Mouse (Mus musculus): ENCODE data around the gene Gm17349. TPM values are rescaled to one million over a fixed set of nuclear protein-coding genes. Genes with fewer than 3 reads are reported as not detected.
A peak's percentile ranks its signal among the peaks of the same experiment; 100 is the strongest.

Gene Gm17349
- polyA plus RNA-seq, 1 experiment from 2014 or later, result not detected

DNA sequence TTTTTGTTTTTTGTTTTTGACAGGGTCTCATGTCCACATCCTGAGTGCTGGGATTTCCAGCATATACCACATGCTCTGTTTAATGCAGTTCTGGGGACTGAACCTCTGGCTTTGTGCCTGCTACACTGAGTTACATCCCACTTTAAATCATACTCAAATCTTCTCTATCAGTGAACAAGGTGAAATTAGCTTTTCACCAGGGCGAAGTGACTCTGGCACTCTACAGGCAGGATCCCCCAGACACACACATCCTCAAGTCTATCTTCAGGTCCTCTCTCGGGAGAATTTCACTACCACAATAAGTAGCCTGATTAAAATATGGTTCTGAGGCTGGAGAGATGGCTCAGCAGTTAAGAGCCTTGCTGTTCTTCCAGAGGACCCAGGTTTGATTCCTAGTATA is 21.3 kb upstream of the Gm17349 start:
- peak overlapping the region; percentile 98 for H3K9ac ChIP-seq
- peak overlapping the region; percentile 98 for H3K4me3 ChIP-seq
- peak overlapping the region; percentile 91 for H3K4me2 ChIP-seq
- peaks cover 44% of the 10 kb centered on the region for H3K4me1 ChIP-seq
- no peak for ATAC-seq (ENCODE audit: extremely low read depth, insufficient number of reproducible peaks, low FRiP score, low TSS enrichment)
- H3K27ac ChIP-seq (replicated peaks), result peak overlapping the region; percentile 96; the same call in 1 of the 2 replicates
- 56% methylated on average over 2 of the region's 2 CpGs for WGBS
- H3K9me3 ChIP-seq, result peaks cover 7% of the 10 kb centered on the region; the same call in 1 of the 2 replicates
- H3K36me3 ChIP-seq, result peaks cover 42% of the 10 kb centered on the region
- no peaks in the 10 kb centered on the region for H3K27me3 ChIP-seq (replicated peaks)

DNA sequence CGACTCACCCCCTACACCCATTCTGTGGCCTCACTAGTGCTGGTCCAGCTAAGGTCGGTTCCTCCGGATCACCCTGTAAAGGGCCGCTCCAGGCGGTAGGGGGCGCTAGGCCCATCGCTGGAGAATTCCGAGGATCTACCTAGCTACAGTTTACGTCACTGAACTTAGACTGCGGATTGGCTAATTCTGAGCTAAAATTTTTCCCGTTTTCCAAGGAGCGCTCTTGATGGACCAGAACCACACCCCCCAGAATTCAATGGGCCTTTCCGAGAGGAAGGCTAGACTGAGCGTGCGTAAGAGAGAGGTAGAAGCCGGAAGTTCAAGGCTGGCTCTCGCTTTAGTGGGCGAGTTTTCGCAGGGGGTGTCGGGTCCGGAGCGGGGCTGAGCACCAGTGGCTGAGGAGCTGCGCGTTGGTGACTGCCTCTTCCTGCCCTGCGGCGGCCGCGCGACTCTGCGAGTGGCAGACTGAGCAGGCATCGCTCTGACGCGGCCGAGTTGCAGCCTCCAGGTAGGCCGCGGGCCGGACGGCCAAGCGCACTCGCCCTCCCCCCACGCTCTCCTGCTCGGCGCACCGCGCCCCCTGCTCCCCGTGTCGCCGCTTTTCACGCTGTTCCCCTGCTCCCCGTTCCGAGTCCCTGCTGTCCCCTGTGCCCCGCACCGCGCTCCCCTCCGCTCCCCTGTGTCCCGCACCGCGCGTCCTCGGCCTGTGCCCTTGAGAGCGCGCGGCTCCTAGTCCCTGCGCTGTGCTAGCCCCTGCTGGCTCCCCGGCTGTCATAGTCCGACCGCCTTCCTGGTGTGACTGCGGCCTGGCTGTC is 20.3 kb upstream of the Gm17349 start, which contains the start of gene Cox14:
Gene Cox14, plus strand, starts transcription at position 278 of the 815 bp plus-strand sequence.
- H3K36me3 ChIP-seq, result peaks cover 43% of the 10 kb centered on the region
- H3K4me2 ChIP-seq, result peak within 1 kb of the TSS; percentile 91
- H3K9me3 ChIP-seq, result peaks cover 7% of the 10 kb centered on the region; the same call in 1 of the 2 replicates
- under 1% methylated on average over 56 of the region's 68 CpGs for WGBS
- H3K4me3 ChIP-seq, result peak within 1 kb of the TSS; percentile 98
- H3K27ac ChIP-seq (replicated peaks), result peak within 1 kb of the TSS; percentile 96
- H3K27me3 ChIP-seq (replicated peaks), result no peaks in the 10 kb centered on the region
- peaks cover 44% of the 10 kb centered on the region for H3K4me1 ChIP-seq
- peak; percentile 89 for ATAC-seq (ENCODE audit: extremely low read depth, insufficient number of reproducible peaks, low FRiP score, low TSS enrichment)
- peak within 1 kb of the TSS; percentile 98 for H3K9ac ChIP-seq

DNA sequence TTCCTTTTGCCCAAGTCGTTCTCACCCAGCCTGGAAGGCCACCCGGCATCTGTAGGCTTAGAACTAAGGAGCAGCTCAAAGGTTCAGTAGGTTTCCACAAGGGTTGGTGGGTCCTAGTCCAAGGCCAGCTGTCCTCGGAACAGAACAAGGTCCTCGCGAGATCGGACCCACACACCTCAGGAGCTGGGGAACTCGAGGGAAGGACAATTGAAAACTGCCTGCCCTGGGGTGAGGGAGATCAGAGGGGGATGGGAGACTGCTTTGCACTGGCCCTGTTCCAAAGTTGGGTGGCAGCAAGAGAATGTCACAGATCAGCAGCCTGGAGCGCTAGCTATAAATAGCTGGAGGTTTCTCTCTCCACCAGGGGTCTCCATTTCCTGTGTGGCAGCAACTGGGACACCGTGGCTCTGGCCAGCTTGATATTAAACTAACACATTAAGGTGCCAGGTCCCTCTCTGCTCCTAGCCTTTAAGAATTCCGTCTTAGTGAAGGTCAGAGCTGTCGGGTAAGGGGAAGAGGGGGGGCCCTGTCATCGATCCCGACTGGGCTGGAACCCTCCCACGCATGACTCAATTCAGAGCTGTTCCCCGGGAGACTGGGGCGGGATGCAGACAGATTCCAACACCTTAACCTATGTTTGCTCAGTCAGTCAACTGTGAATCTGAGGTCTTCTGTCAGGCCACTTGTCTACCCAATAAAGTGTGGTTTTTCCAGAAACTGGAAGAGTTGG is 19.2 kb upstream of the Gm17349 start:
- Histone ChIP-seq H3K27ac (replicated peaks) (peak overlapping the region; percentile 96), H3K9ac (peak overlapping the region; percentile 79), H3K4me3 (peak overlapping the region; percentile 98), H3K36me3 (peaks cover 37% of the 10 kb centered on the region), H3K4me2 (peak overlapping the region; percentile 91), H3K4me1 (peaks cover 44% of the 10 kb centered on the region), H3K27me3 (replicated peaks) (no peaks in the 10 kb centered on the region), H3K9me3 (peaks cover 7% of the 10 kb centered on the region; the same call in 1 of the 2 replicates)
- 6% methylated on average over 16 of the region's 16 CpGs for WGBS
- no peak for ATAC-seq (ENCODE audit: extremely low read depth, insufficient number of reproducible peaks, low FRiP score, low TSS enrichment)

DNA sequence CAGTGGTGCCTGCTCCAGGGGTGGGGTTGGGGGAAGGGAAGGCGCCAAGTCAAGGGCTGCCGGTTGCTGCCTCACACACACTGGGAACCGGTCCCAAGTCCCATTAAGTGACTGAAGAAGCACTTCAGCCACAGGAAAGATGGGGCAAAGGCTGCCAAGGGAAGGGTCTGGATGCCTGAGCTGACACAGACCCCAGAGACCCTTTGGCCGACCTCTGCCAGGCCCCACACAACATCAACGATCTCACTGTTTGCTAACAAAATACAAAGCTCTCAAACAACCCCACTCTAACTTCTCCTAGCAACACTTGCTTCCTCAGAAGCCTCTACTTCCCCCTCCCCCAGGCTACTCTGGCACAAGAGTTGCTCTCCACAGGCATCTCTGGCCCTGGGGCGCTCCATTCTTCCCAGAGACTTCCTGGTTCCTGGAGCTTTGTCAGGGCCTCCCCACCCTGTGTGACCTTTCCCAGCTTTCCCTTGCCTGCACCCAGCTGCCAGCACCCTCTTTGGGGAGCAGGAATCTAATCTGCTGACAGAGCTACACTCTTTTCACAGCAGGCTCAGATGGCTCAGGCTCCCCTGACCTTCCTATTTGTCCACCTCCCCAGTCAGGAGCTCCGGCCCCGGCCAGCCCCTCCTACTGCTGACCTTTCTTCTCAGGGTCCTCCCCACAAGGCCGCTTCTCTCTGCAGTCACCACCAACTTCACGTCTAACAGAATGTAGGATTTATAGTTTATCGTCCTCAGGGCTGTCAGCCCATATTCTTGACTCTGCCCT is 18.4 kb upstream of the Gm17349 start:
- H3K36me3 ChIP-seq, result peaks cover 34% of the 10 kb centered on the region
- H3K4me2 ChIP-seq, result peak overlapping the region; percentile 91
- H3K4me1 ChIP-seq, result peaks cover 44% of the 10 kb centered on the region
- peak overlapping the region; percentile 79 for H3K9ac ChIP-seq
- 0 out of 2 replicates have a peak, but pooled peaks cover 2% of the 10 kb centered on the region for H3K9me3 ChIP-seq
- no peaks in the 10 kb centered on the region for H3K27me3 ChIP-seq (replicated peaks)
- 13% methylated on average over 11 of the region's 11 CpGs for WGBS
- peak overlapping the region; percentile 96 for H3K27ac ChIP-seq (replicated peaks)
- peak overlapping the region; percentile 98 for H3K4me3 ChIP-seq
- ATAC-seq (ENCODE audit: extremely low read depth, insufficient number of reproducible peaks, low FRiP score, low TSS enrichment), result no peak

DNA sequence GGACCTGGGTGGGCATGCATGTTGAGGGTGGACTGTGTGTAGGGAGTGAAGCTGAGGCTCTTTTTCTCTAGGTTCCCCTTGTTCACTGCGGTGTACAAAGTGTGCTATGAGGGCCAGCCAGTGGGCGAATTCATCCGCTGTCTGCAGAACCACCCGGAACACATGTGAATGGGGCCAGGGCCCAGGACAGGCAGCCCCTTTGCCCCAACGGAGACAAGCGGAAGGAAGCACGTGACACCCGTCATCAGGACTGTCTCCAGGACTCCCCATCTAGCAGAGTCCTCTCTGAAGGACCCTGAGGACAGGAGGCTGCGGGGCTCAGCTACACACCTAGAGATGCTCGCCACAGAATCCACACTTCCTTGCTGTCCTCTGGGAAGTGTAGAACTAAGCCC is 17.8 kb upstream of the Gm17349 start:
- no peaks in the 10 kb centered on the region for H3K27me3 ChIP-seq (replicated peaks)
- peak overlapping the region; percentile 98 for H3K4me3 ChIP-seq
- peak overlapping the region; percentile 79 for H3K9ac ChIP-seq
- 44% methylated on average over 10 of the region's 10 CpGs for WGBS
- no peak for ATAC-seq (ENCODE audit: extremely low read depth, insufficient number of reproducible peaks, low FRiP score, low TSS enrichment)
- peaks cover 44% of the 10 kb centered on the region for H3K4me1 ChIP-seq
- H3K27ac ChIP-seq (replicated peaks), result peak overlapping the region; percentile 96
- peaks cover 33% of the 10 kb centered on the region for H3K36me3 ChIP-seq
- no peaks in the 10 kb centered on the region for H3K9me3 ChIP-seq
- H3K4me2 ChIP-seq, result peak overlapping the region; percentile 91

DNA sequence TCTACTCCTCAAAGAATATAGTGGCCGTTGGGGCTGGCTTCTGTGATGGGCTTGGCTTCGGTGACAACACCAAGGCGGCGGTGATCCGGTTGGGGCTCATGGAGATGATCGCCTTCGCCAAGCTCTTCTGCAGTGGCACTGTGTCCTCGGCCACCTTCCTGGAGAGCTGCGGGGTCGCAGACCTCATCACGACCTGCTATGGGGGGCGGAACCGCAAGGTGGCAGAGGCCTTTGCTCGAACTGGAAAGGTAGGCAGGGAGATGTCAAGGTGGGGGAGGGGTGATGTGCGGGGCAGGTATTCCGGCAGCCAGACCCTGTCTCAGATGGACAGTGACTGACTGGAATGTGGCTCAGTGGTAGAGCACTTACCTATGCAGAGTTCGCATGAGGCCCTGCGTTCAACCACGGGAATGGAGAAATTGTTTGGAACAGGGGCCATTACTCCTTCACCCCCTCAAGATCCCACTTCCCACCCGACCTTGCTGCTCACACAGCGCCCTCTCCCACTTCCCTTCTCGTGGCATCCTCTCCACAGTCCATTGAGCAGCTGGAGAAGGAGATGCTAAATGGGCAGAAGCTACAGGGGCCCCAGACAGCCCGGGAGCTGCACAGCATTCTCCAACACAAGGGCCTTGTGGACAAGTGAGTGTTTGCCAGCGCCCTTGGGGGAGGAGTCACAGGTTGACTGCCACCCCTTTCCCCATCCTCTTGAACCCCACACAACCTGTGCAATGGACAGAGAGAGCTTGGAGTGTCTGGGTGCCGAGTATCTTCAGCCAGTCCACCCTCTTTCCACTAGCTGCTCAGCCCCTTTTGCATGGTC is 16.8 kb upstream of the Gm17349 start:
- no peaks in the 10 kb centered on the region for H3K27me3 ChIP-seq (replicated peaks)
- no peak for ATAC-seq (ENCODE audit: extremely low read depth, insufficient number of reproducible peaks, low FRiP score, low TSS enrichment)
- 73% methylated on average over 25 of the region's 25 CpGs for WGBS

DNA sequence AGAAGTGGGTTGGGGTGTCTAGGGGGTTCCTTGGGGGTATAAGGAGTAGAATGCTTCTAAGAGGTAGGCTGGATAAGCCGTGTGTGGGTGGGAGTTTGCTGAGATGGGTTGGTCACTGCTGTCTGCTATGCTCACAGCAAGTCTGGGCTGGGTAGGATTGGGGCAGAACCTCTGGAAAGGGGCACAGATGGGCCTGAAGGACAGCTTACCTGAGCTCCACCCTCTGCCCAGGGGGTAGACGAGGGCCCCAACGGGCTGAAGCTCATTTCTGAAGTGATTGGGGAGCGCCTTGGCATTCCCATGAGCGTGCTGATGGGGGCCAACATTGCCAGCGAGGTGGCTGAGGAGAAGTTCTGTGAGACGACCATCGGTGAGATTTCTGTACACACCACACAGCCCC is 14.6 kb upstream of the Gm17349 start:
- Histone ChIP-seq H3K9ac (no peak overlapping the region), H3K4me2 (no peak overlapping the region), H3K27ac (replicated peaks) (no peak overlapping the region), H3K27me3 (replicated peaks) (no peaks in the 10 kb centered on the region), H3K4me3 (no peak overlapping the region), H3K4me1 (peaks cover 54% of the 10 kb centered on the region), H3K9me3 (no peaks in the 10 kb centered on the region), H3K36me3 (peaks cover 40% of the 10 kb centered on the region)
- ATAC-seq (ENCODE audit: extremely low read depth, insufficient number of reproducible peaks, low FRiP score, low TSS enrichment), result no peak
- WGBS, result 81% methylated on average over 8 of the region's 8 CpGs

More for the DNA sequence above, 16.8 kb upstream of the Gm17349 start:
- Histone ChIP-seq H3K36me3 (peaks cover 27% of the 10 kb centered on the region), H3K9ac (no peak overlapping the region), H3K4me1 (peaks cover 51% of the 10 kb centered on the region), H3K4me3 (no peak overlapping the region), H3K27ac (replicated peaks) (no peak overlapping the region), H3K4me2 (no peak overlapping the region), H3K9me3 (no peaks in the 10 kb centered on the region)

DNA sequence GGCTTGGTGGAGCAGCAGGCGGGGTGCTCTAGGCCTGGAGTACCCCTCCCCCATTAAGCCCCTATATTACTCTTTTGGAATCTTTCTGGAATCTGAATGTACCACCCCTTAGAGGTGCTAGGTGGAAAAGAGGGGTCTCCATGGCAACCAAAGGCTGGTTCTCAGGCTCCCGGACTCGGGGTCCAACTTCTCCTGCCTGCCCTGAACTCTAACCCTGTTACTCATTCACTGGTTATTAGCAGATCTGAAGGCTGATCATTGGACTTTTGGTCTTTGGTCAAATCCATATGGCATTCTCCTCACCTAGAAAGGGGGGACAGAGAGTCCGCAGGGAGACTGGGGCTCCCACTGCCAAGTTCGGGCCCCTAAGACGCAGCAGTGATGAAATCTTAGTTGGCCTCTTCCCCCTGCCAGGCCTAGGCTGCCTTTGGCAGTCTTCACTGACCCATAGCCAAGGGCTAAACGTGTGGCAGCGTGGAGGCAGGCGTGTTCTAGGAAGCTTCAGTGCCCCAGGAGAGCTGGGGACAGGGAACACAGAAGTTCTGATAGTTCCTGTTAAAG is 13.3 kb upstream of the Gm17349 start:
- WGBS, result 83% methylated on average over 9 of the region's 9 CpGs
- Histone ChIP-seq H3K9me3 (no peaks in the 10 kb centered on the region), H3K4me3 (no peak overlapping the region), H3K27me3 (replicated peaks) (no peaks in the 10 kb centered on the region), H3K9ac (no peak overlapping the region), H3K36me3 (peaks cover 53% of the 10 kb centered on the region), H3K4me1 (peaks cover 54% of the 10 kb centered on the region), H3K27ac (replicated peaks) (no peak overlapping the region), H3K4me2 (no peak overlapping the region)
- ATAC-seq (ENCODE audit: extremely low read depth, insufficient number of reproducible peaks, low FRiP score, low TSS enrichment), result no peak

DNA sequence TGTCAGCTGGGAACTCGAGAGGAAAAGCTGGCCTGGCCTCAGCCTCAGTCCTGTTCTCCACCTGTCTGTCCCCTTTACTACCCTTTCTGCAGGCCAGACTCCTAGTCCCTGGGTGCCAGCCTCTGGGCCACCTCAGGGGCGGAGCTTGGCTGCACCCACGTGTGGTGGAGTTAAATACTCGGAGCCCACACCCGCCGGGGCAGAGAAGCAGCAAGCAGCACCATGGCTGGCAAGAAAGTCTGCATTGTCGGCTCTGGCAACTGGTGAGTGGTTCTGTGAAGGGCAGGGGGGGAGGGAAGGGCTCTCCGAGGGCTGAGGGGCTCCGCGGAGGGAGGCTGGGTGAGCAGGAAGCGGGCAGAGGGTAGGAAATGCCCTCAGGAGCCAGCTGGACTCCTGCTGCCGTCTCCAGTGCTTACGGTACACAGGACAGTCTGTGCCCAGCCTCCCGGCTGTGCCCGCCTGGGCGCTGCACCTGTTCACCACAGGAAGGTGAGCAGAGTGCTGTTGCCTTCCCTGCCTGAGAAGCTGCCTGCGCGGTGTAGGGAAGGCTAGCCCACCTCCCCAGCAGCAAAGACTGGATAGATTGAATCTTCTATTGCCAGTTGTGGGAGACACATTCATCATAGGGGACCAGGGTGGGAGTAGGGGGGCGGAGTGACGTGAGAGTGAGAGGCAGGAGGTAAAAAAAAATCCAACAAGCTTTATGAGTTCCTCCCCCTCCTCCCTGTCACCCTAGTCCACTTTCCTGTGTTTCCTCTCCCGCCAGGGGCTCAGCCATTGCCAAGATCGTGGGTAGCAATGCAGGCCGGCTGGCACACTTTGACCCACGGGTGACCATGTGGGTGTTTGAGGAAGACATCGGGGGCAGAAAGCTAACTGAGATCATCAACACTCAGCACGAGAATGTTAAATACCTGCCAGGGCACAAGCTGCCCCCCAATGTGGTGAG is 12.4 kb upstream of the Gm17349 start, which contains the start of gene Gpd1:
Gene Gpd1, plus strand, starts transcription at position 130 of the 949 bp plus-strand sequence.
- 63% methylated on average over 26 of the region's 26 CpGs for WGBS
- Histone ChIP-seq H3K4me1 (peaks cover 54% of the 10 kb centered on the region), H3K27me3 (replicated peaks) (no peaks in the 10 kb centered on the region), H3K36me3 (peaks cover 62% of the 10 kb centered on the region), H3K9ac (peak within 1 kb of the TSS; percentile 64; the same call in 1 of the 2 replicates), H3K27ac (replicated peaks) (no peak within 1 kb of the TSS), H3K9me3 (no peaks in the 10 kb centered on the region), H3K4me3 (no peak within 1 kb of the TSS), H3K4me2 (no peak within 1 kb of the TSS)
- no peak for ATAC-seq (ENCODE audit: extremely low read depth, insufficient number of reproducible peaks, low FRiP score, low TSS enrichment)
